Mouse (Mus musculus) embryonic facial prominence, embryonic 12.5 days (tissue): ENCODE measurements around the gene Thbs4. TPM values are rescaled to one million over a fixed set of nuclear protein-coding genes. Genes with fewer than 3 reads are reported as not detected.

Experiments
- ATAC-seq: fragments of 200-750 bp; cut with Nextera tagmentation; 2 replicates; pipeline ENCODE4 v1.8.0; 2017; ENCODE audit not compliant: insufficient number of reproducible peaks, insufficient read depth, low FRiP score, low TSS enrichment
- H3K27ac ChIP-seq: fragments of 300-500 bp; sonication (generic); 2 replicates; pipeline ENCODE4 v1.5.1; 2016; ENCODE audit warnings: mild to moderate bottlenecking
- H3K27me3 ChIP-seq: fragments of 300-500 bp; sonication (generic); 2 replicates; pipeline ENCODE4 v1.6.1; 2016; ENCODE audit warnings: mild to moderate bottlenecking, moderate library complexity
- H3K36me3 ChIP-seq: fragments of 300-500 bp; sonication (generic); 2 replicates; pipeline ENCODE4 v1.6.1; 2016; ENCODE audit warnings: mild to moderate bottlenecking
- H3K4me1 ChIP-seq: fragments of 300-500 bp; sonication (generic); 2 replicates; pipeline ENCODE4 v1.6.1; 2016
- H3K4me2 ChIP-seq: fragments of 300-500 bp; sonication (generic); replicated peaks from 2 replicates; pipeline ENCODE4 v1.6.1; 2016; ENCODE audit warnings: mild to moderate bottlenecking, moderate library complexity
- H3K4me3 ChIP-seq: fragments of 300-500 bp; sonication (generic); 2 replicates; pipeline ENCODE4 v1.5.1; 2016; ENCODE audit warnings: mild to moderate bottlenecking
- H3K9ac ChIP-seq: fragments of 300-500 bp; sonication (generic); 2 replicates; pipeline ENCODE4 v1.6.1; 2016; ENCODE audit warnings: mild to moderate bottlenecking, moderate library complexity
- H3K9me3 ChIP-seq: fragments of 300-500 bp; sonication (generic); 2 replicates; pipeline ENCODE4 v1.6.1; 2016; ENCODE audit warnings: mild to moderate bottlenecking, moderate library complexity
- whole genome bisulfite sequencing: fragments of 180-500 bp; shearing (Covaris S2); methylation state at CpG from one replicate; pipeline ENCODE4 v1.1.7; 2016; 5-methylcytosine and 5-hydroxymethylcytosine counted together
- polyA plus RNA-seq: library from polyadenylated mRNA; unstranded; fragments of >200 nt; fragmentation: Nextera tagmentation; extraction: Ambion mirVana; gene quantifications from 2 replicates; pipeline ENCODE4 v1.2.1, GENCODE M21; 2016

The Thbs4 gene
- polyA plus RNA-seq, 1 experiment from 2014 or later, result 14.5 TPM

DNA sequence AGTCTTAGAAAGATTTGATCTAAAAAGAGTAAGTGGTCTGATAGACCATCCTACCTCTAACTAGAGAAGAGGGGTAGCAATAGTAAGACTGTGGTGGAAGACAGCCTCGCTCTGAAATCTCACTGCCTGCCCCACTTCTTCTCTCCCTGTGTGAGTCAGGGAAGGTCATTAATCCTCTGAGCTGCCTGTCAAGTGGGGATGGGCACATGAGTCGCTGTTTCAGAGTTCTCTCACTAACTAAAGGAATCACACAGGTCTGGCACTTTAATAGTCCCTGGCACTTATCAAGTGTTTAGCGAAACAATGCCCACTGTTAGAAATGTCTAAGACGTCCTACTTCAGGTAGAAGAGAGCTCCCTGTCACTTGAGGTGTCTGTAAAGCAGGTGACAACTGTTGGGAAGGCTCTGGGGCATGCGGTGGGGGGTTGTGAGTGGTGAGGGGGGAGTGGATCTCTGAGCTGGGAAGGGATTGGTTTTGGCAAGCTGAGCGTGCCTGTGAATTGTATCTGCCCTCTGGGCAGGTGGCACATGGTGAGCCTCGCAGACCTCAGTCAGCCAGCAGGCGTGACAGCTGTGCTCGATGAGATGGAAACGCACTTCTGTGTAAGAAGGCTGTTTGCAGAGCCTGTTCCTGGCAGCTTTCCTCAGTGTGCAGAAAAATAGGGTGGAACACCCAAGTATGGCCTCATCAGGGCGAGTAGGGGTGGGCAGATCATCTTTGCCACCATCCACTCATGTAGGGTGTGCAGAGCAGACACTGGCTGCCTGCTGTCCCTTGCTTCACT, 57.9 kb downstream of the Thbs4 start:
- Histone ChIP-seq H3K4me1 (no peaks in the 10 kb centered on the region), H3K4me2 (no peak overlapping the region), H3K36me3 (no peaks in the 10 kb centered on the region), H3K9ac (no peak overlapping the region), H3K27me3 (no peaks in the 10 kb centered on the region), H3K9me3 (no peaks in the 10 kb centered on the region), H3K4me3 (no peak overlapping the region), H3K27ac (no peak overlapping the region)
- no peak for ATAC-seq
- WGBS, result 53% methylated on average over 11 of the region's 11 CpGs

DNA sequence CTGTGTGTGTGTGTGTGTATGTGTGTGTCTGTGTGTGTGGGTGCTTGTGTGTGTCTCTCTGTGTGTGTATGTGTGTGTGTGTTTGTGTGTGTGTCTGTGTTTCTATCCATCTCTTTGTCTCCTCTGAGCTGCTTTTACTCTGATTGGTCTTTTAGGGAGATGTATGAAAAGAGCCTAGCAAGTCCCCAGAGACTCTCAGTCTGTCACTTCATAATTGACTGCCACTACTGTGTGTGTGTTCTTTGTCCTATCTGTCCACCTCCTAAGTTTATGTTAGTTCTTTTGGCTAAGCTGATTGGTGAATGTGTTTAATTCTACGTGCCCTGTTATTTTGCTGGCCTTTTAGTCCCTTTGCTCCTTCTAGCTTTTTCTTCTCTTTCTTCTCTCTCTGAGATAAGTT, 58.9 kb downstream of the Thbs4 start:
- H3K27ac ChIP-seq, result no peak overlapping the region
- ATAC-seq, result no peak
- no peaks in the 10 kb centered on the region for H3K4me1 ChIP-seq
- H3K4me2 ChIP-seq, result no peak overlapping the region
- H3K9ac ChIP-seq, result no peak overlapping the region
- H3K9me3 ChIP-seq, result no peaks in the 10 kb centered on the region
- WGBS, result 55% methylated on average over 1 of the region's 1 CpGs
- H3K4me3 ChIP-seq, result no peak overlapping the region
- no peaks in the 10 kb centered on the region for H3K27me3 ChIP-seq
- H3K36me3 ChIP-seq, result no peaks in the 10 kb centered on the region

DNA sequence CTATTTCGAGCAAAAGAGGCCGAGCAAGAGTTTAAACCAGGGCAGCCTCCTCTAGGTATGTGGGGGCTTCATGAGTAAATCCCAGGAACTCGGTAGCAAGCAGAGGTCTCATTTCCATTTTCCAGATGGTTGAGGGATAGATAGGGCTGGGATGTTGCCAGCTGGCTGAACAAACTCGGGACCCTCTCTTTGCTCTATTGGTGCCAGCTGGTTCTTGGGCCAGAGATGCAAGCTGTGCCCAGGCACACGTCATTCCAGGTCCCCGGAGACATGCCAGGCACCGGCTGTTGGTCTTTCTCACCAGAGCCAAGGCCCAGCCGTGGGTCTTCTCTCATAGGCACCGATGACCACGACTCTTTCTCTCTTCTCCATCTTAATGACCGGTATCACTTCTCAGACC, 60.9 kb downstream of the Thbs4 start:
- WGBS, result 86% methylated on average over 11 of the region's 11 CpGs
- Histone ChIP-seq H3K27ac (no peak overlapping the region), H3K9ac (no peak overlapping the region), H3K4me3 (no peak overlapping the region), H3K4me2 (no peak overlapping the region), H3K36me3 (no peaks in the 10 kb centered on the region), H3K9me3 (no peaks in the 10 kb centered on the region), H3K27me3 (no peaks in the 10 kb centered on the region), H3K4me1 (no peaks in the 10 kb centered on the region)
- ATAC-seq, result no peak

DNA sequence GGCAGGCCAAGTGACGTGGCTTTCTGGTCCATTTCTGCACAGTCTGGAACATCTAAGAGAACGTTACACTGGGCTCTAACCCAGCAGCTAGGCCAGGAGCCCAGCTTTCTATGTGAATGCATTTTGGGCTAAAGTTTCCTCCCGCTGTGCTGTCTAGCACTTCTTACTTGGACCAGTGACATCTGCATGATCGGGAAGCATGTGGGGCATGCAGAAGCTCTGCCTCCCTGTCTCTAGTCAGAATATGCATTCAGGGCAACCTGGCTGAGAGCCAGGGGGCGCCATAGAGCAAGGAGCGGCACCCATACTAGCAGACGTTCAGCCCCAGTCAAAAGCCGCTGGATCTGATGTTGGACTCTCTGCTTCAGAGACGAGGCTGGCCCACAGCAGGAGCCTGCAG, 61.4 kb downstream of the Thbs4 start:
- no peak for ATAC-seq
- WGBS, result 38% methylated on average over 9 of the region's 9 CpGs

DNA sequence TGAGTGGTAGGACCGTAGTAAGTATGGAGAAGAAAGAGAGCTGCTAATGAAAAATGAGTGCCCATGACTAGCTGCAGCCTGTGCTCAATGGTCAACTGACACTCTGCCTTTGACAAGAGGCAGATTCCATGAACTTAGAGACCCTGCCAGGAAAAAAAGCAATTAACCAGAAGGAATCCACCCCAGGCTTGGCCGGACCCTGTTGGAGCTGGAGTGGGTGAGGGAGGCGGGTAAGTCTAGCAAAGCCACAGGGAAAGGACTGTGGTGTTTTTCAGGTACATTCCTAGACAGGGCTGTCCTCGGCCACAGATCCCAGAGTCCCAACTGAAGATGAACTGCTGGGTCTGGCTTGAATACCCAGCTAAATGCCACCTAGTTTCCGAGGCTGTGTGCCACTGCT, 61.8 kb downstream of the Thbs4 start:
- H3K4me2 ChIP-seq, result no peak overlapping the region
- no peaks in the 10 kb centered on the region for H3K4me1 ChIP-seq
- no peaks in the 10 kb centered on the region for H3K9me3 ChIP-seq
- H3K4me3 ChIP-seq, result no peak overlapping the region
- WGBS, result 77% methylated on average over 5 of the region's 5 CpGs
- no peak overlapping the region for H3K27ac ChIP-seq
- no peak for ATAC-seq
- no peaks in the 10 kb centered on the region for H3K36me3 ChIP-seq
- H3K27me3 ChIP-seq, result no peaks in the 10 kb centered on the region
- H3K9ac ChIP-seq, result no peak overlapping the region

More for the DNA sequence above, 61.4 kb downstream of the Thbs4 start:
- Histone ChIP-seq H3K36me3 (no peaks in the 10 kb centered on the region), H3K4me2 (no peak overlapping the region), H3K9ac (no peak overlapping the region), H3K4me1 (no peaks in the 10 kb centered on the region), H3K9me3 (no peaks in the 10 kb centered on the region), H3K27me3 (no peaks in the 10 kb centered on the region), H3K4me3 (no peak overlapping the region), H3K27ac (no peak overlapping the region)

DNA sequence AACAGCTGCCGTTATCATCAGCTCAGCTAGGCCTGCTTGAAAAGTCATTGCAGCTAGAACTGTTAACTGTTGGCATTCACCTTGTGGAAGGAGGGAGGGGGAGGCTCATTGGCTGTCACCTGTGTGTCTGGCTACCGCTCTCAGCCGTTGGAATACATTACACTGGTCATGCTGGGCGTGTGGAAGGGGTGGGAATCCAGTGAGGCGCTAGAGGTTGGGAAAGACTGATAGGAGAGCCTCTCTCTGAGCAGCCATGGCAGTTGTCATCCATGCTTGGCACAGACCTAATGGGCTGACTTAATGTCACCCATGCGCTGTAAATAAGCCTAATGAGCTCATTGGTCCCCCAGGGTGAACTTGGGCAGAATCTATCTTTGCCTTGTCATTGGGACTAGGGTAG, 62.8 kb downstream of the Thbs4 start:
- Histone ChIP-seq H3K27ac (no peak overlapping the region), H3K9me3 (no peaks in the 10 kb centered on the region), H3K27me3 (no peaks in the 10 kb centered on the region), H3K4me2 (no peak overlapping the region), H3K36me3 (no peaks in the 10 kb centered on the region), H3K4me3 (no peak overlapping the region), H3K9ac (no peak overlapping the region), H3K4me1 (no peaks in the 10 kb centered on the region)
- ATAC-seq, result no peak
- 80% methylated on average over 6 of the region's 6 CpGs for WGBS

DNA sequence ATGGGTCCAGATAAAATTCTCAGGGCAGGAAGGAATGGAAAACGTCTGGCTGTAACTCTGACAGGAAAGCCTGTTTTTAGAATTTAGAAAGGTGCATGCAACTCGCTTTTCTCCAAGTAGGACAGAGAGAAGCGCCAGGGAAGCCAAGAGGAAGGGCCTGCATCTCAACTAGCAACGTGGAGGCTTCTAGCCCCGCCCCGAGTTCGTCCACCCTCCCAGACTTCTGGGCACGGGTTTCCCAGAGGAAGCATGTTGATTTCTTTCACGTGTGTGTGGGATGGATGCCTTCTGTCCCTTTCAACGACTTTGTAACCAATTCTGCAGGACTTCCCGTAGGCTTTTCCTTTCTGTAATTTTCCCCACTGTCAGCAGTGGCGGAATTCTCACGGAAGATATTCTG, 64.8 kb downstream of the Thbs4 start:
- 57% methylated on average over 13 of the region's 13 CpGs for WGBS
- Histone ChIP-seq H3K4me2 (no peak overlapping the region), H3K9me3 (no peaks in the 10 kb centered on the region), H3K4me1 (no peaks in the 10 kb centered on the region), H3K36me3 (no peaks in the 10 kb centered on the region), H3K9ac (no peak overlapping the region), H3K27me3 (no peaks in the 10 kb centered on the region), H3K27ac (no peak overlapping the region), H3K4me3 (no peak overlapping the region)
- ATAC-seq, result no peak

DNA sequence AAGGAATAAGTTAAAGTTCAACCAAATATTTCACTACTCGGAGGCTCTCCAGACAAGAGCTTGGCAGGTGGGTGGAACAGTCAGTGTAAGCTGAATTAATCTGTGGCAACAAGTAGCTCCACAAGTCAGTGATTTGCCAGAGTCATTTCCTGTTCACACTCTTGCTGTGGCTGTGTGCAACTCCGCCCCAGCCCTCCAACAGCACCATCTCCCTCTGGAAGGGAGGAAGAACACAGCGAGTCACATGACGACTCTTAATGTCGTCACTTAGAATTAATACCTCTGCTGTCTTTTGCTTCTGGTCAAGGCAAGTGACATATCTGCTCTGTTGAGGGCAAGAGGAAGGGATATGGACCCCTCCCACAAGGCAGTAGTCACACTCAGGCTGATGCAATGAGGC, 72.2 kb downstream of the Thbs4 start:
- Histone ChIP-seq H3K9me3 (no peaks in the 10 kb centered on the region), H3K4me3 (no peak overlapping the region), H3K27me3 (no peaks in the 10 kb centered on the region), H3K36me3 (no peaks in the 10 kb centered on the region), H3K27ac (no peak overlapping the region), H3K4me2 (no peak overlapping the region), H3K4me1 (no peaks in the 10 kb centered on the region), H3K9ac (no peak overlapping the region)
- 74% methylated on average over 5 of the region's 5 CpGs for WGBS
- ATAC-seq, result no peak

DNA sequence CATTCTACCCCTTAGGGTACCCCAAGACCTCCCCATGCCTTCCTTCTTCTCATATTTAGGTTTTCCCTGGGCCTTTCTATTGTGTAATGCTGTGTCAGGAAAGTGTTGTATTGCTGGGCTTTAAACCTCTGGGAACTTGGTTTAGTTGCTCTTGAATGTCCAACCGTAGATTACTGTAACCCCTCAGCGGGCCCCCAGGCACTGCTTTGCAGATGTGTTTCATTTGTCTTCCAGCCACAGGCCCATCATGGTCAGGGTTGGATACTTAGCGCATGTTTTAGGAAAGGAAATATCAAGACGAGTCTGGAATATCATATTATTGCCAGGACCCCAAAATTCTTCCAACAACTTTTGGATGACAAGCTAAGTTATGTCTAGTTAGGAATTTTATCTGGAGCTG, 73.6 kb downstream of the Thbs4 start:
- whole genome bisulfite sequencing, result 64% methylated on average over 4 of the region's 4 CpGs
- ATAC-seq, result no peak

DNA sequence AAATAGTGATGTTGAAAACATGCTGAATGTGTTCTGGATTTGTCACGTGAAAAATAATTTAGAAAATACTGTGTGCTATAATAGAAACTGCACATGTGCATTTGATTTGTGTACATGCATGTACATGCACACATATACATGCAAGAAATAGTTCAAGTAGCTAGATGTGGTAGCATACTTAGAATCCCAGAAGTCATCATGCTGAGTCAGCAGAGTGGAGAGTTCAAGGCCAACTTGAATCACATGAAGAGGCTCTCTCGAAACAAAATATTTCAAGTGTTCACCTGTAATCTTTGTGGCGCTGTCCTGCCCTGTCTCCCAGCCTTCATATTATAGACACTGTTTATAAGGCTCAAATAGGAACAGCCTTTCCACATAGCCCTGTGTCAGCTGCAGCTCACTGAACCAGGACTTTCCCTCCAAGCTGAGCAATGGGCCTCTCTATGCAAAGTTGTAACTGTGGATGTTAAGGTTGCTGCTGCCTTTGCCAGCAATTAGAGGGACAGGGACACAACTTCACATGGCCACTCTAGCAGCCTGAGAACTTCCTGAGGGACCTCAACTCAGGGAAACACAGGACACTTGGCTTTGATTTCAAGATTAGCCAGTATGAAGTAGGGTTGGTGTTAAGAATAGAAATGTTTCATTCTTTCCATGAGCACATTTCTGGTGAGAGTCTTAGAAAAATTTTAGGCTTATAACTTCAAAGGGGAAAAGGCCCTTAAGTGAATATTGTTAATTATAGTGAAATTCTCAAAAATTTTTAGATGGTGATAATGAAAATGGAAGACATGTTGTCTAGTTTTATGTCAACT, 76.6 kb downstream of the Thbs4 start:
- Histone ChIP-seq H3K9ac (no peak overlapping the region), H3K27ac (no peak overlapping the region), H3K9me3 (no peaks in the 10 kb centered on the region), H3K36me3 (no peaks in the 10 kb centered on the region), H3K4me2 (no peak overlapping the region), H3K4me3 (no peak overlapping the region), H3K27me3 (no peaks in the 10 kb centered on the region), H3K4me1 (no peaks in the 10 kb centered on the region)
- ATAC-seq, result no peak
- 92% methylated on average over 3 of the region's 3 CpGs for WGBS

More for the DNA sequence above, 73.6 kb downstream of the Thbs4 start:
- Histone ChIP-seq H3K36me3 (no peaks in the 10 kb centered on the region), H3K9me3 (no peaks in the 10 kb centered on the region), H3K27me3 (no peaks in the 10 kb centered on the region), H3K4me2 (no peak overlapping the region), H3K4me1 (no peaks in the 10 kb centered on the region), H3K4me3 (no peak overlapping the region), H3K27ac (no peak overlapping the region), H3K9ac (no peak overlapping the region)

DNA sequence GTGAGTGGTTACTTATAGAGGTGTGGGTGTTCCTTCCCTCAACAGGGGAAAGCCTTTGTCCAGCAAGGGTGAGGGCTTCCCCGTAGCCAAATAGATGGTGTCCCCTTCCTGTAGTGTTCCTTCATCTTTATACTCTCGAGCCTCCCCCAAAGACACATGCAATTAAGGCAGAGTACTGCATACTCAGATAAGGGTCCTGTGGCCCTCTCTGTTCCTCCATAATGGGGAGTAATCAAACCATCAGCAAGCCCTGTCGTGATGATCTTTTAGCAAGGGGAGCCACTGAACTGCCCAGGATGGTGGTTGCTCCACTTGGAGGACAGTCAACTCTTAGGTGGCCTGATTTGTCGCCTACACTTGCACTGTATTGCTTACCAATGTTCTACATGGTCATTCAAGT, 82.0 kb downstream of the Thbs4 start:
- no peaks in the 10 kb centered on the region for H3K4me1 ChIP-seq
- no peak overlapping the region for H3K9ac ChIP-seq
- no peak overlapping the region for H3K4me3 ChIP-seq
- ATAC-seq, result no peak
- WGBS, result 92% methylated on average over 4 of the region's 4 CpGs
- no peak overlapping the region for H3K27ac ChIP-seq
- H3K36me3 ChIP-seq, result 0 out of 2 replicates have a peak, but pooled peaks cover 11% of the 10 kb centered on the region
- H3K4me2 ChIP-seq, result no peak overlapping the region
- H3K27me3 ChIP-seq, result no peaks in the 10 kb centered on the region
- H3K9me3 ChIP-seq, result no peaks in the 10 kb centered on the region

DNA sequence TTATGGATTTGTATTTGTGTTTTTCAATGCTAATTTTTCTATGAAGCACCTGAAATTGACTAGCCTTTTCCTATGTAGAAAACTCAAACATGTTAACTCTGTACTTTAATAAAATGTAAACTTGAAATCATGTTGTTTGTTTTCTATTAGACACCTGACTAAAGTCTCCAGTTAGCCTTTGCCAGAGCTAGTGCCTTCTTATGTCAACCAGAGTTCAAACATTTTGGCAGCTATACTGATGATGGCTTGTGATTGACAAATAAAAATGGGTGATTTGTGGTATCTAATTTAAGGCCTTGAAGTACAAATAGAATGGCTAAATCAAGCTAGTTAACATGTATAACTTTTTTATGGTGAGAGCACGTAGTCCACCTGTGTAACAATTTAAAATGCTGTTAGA, 82.8 kb downstream of the Thbs4 start:
- Histone ChIP-seq H3K27ac (no peak overlapping the region), H3K27me3 (no peaks in the 10 kb centered on the region), H3K9ac (no peak overlapping the region), H3K9me3 (no peaks in the 10 kb centered on the region), H3K4me3 (no peak overlapping the region), H3K36me3 (0 out of 2 replicates have a peak, but pooled peaks cover 11% of the 10 kb centered on the region), H3K4me1 (no peaks in the 10 kb centered on the region), H3K4me2 (no peak overlapping the region)
- WGBS, result 95% methylated on average over 1 of the region's 1 CpGs
- no peak for ATAC-seq
